Mouse (Mus musculus) CH12.LX (cell line): ENCODE measurements around the gene Cldn7. TPM values are rescaled to one million over a fixed set of nuclear protein-coding genes. Genes with fewer than 3 reads are reported as not detected.

Experiments
- DNase-seq: peaks from one replicate; pipeline ENCODE4 v3.0.0-alpha.2; 2013; ENCODE audit errors: extremely low read depth
- H3K27ac ChIP-seq: 2 replicates; pipeline ENCODE4 v1.5.1; 2012; ENCODE audit warnings: low read depth, mild to moderate bottlenecking, control low read depth, moderate library complexity; ENCODE audit not compliant: insufficient read depth
- H3K27me3 ChIP-seq: replicated peaks from 2 replicates; pipeline ENCODE3; 2012; ENCODE audit warnings: inconsistent platforms
- H3K36me3 ChIP-seq, 2 experiments: replicated peaks in 1 of 2; 2 replicates each; pipeline versions ENCODE3 to v1.6.1; 2012; ENCODE audit warnings: inconsistent platforms in 1 of 2, low read length in 1 of 2, mild to moderate bottlenecking in 1 of 2, mixed read lengths in 1 of 2, moderate library complexity in 1 of 2; ENCODE audit not compliant: control insufficient read depth in 1 of 2, insufficient read depth in 1 of 2
- H3K4me1 ChIP-seq, 2 experiments: 2 replicates each; pipeline ENCODE4 v1.6.1; 2012; ENCODE audit warnings: inconsistent platforms in 1 of 2, moderate library complexity in 1 of 2; ENCODE audit not compliant: insufficient read depth in 2 of 2, control insufficient read depth in 1 of 2
- H3K4me2 ChIP-seq: 2 replicates; pipeline ENCODE4 v1.6.1; 2012; ENCODE audit warnings: low read depth, mild to moderate bottlenecking, control low read depth; ENCODE audit not compliant: poor library complexity, insufficient read depth, severe bottlenecking
- H3K4me3 ChIP-seq, 3 experiments: fragments of 150-350 bp in 1 of 3; sonication (generic) in 1 of 3; replicated peaks in 1 of 3; 2 replicates each; pipeline versions ENCODE3 to v1.5.1; 2011 to 2012; ENCODE audit warnings: low read depth in 2 of 3, low read length in 2 of 3, mild to moderate bottlenecking in 2 of 3, moderate library complexity in 2 of 3, control low read depth in 1 of 3, improper control_type of control experiment in 1 of 3, inconsistent platforms in 1 of 3, mixed read lengths in 1 of 3; ENCODE audit not compliant: poor library complexity in 1 of 3
- H3K79me2 ChIP-seq: replicated peaks from 2 replicates; pipeline ENCODE4 v1.6.1; 2012; ENCODE audit warnings: mild to moderate bottlenecking, moderate library complexity; ENCODE audit not compliant: control insufficient read depth, poor library complexity, insufficient read depth, severe bottlenecking; ENCODE audit errors: extremely low read depth
- H3K9ac ChIP-seq: 2 replicates; pipeline ENCODE4 v1.6.1; 2012; ENCODE audit warnings: low read depth, mild to moderate bottlenecking, control low read depth, moderate library complexity; ENCODE audit not compliant: insufficient read depth
- H3K9me3 ChIP-seq: replicated peaks from 2 replicates; pipeline ENCODE3; 2012; ENCODE audit warnings: low read length, inconsistent platforms, mixed read lengths
- BHLHE40 ChIP-seq: IDR thresholded peaks from 2 replicates; pipeline ENCODE4 v1.6.1; 2011; ENCODE audit warnings: mild to moderate bottlenecking, low read depth, low read length, improper control_type of control experiment
- CHD1 ChIP-seq: IDR thresholded peaks from 2 replicates; pipeline ENCODE4 v1.6.1; 2012; ENCODE audit warnings: low read depth, low read length, improper control_type of control experiment, inconsistent platforms
- CHD2 ChIP-seq: IDR thresholded peaks from 2 replicates; pipeline ENCODE4 v1.6.1; 2011; ENCODE audit warnings: low read length, improper control_type of control experiment
- E2F4 ChIP-seq: IDR thresholded peaks from 2 replicates; pipeline ENCODE4 v1.6.1; 2011; ENCODE audit warnings: low read depth, low read length, improper control_type of control experiment; ENCODE audit not compliant: insufficient replicate concordance
- IRF4 ChIP-seq: IDR thresholded peaks from 2 replicates; pipeline ENCODE4 v1.6.1; 2014; ENCODE audit warnings: low read depth, mild to moderate bottlenecking, inconsistent platforms, low read length, improper control_type of control experiment
- JUND ChIP-seq: conservative IDR thresholded peaks from 2 replicates; pipeline ENCODE4 v1.6.1; 2011; ENCODE audit warnings: low read depth, low read length, improper control_type of control experiment
- MAZ ChIP-seq: IDR thresholded peaks from 2 replicates; pipeline ENCODE4 v1.6.1; 2012; ENCODE audit warnings: low read depth, mild to moderate bottlenecking, inconsistent platforms, low read length, improper control_type of control experiment, moderate library complexity
- MXI1 ChIP-seq: IDR thresholded peaks from 2 replicates; pipeline ENCODE4 v1.6.1; 2011; ENCODE audit warnings: mild to moderate bottlenecking, low read depth, low read length, improper control_type of control experiment
- POLR2A ChIP-seq: IDR thresholded peaks from 2 replicates; pipeline ENCODE4 v1.6.1; 2011; ENCODE audit warnings: low read depth, mild to moderate bottlenecking, improper control_type of control experiment, low read length
- POLR2AphosphoS2 ChIP-seq: IDR thresholded peaks from 2 replicates; pipeline ENCODE4 v1.6.1; 2011; ENCODE audit warnings: low read depth, low read length, improper control_type of control experiment
- SMC3 ChIP-seq: IDR thresholded peaks from 2 replicates; pipeline ENCODE4 v1.6.1; 2011; ENCODE audit warnings: low read depth, low read length, improper control_type of control experiment
- UBTF ChIP-seq: IDR thresholded peaks from 2 replicates; pipeline ENCODE4 v1.6.1; 2012; ENCODE audit warnings: low read depth, mild to moderate bottlenecking, inconsistent platforms, low read length, improper control_type of control experiment, moderate library complexity
- USF2 ChIP-seq: conservative IDR thresholded peaks from 2 replicates; pipeline ENCODE4 v1.6.1; 2011; ENCODE audit warnings: low read depth, low read length, improper control_type of control experiment
- ZKSCAN1 ChIP-seq: IDR thresholded peaks from 2 replicates; pipeline ENCODE4 v1.6.1; 2012; ENCODE audit warnings: low read depth, inconsistent platforms, low read length, improper control_type of control experiment, borderline replicate concordance
- ZMIZ1 ChIP-seq: IDR thresholded peaks from 2 replicates; pipeline ENCODE4 v1.6.1; 2012; ENCODE audit warnings: low read depth, mild to moderate bottlenecking, inconsistent platforms, low read length, improper control_type of control experiment
- ZNF384 ChIP-seq: IDR thresholded peaks from 2 replicates; pipeline ENCODE4 v1.6.1; 2012; ENCODE audit warnings: low read depth, low read length, improper control_type of control experiment, inconsistent platforms
- dilution Hi-C: fragments of 300-500 bp; cut with MboI; formaldehyde crosslinking; loops from 2 replicates; pipeline ENCODE4 v1.14.3; 2020; ENCODE audit warnings: low sequenced_read_pairs; ENCODE audit not compliant: extremely low pct_unique_long_range_greater_than_20kb, extremely low pct_ligation_motif_present
- in situ Hi-C: fragments of 300-500 bp; cut with MboI; formaldehyde crosslinking; loops from 3 replicates; pipeline ENCODE4 v1.14.3; 2019; ENCODE audit warnings: low sequenced_read_pairs, low pct_ligation_motif_present, low pct_unique_long_range_greater_than_20kb, mixed read lengths
- polyA plus RNA-seq: library from polyadenylated mRNA; unstranded; fragments of >175 nt; gene quantifications from 2 replicates; pipeline ENCODE4 v1.2.1, GENCODE M21; 2012; ENCODE audit warnings: low read depth; ENCODE audit not compliant: insufficient read length
- total RNA-seq, 2 experiments: library from RNA; depleted of rRNA; stranded (reverse); fragments of 300-350 nt in 1 of 2; fragments of >200 nt in 1 of 2; gene quantifications; 2 replicates each; pipeline ENCODE4 v1.2.3; 2012 to 2014

Cldn7 gene
- total and polyA plus RNA-seq, 3 experiments = not detected

- Histone ChIP-seq H3K4me1 (peaks cover 21 to 60% of the 10 kb centered on the region in 2 experiments), H3K4me3 (no peak overlapping the region), H3K36me3 (peaks cover 51 to 63% of the 10 kb centered on the region in 2 experiments), H3K9ac (no peak overlapping the region), H3K27me3 (no peaks in the 10 kb centered on the region), H3K9me3 (no peaks in the 10 kb centered on the region), H3K27ac (no peak overlapping the region), H3K4me2 (no peak overlapping the region), H3K79me2 (peaks cover 51% of the 10 kb centered on the region)
- no peak for DNase-seq
- TF ChIP-seq MAZ (no peak), POLR2A (peak; percentile 53), CHD2 (no peak), UBTF (no peak), ZNF384 (no peak)
- dilution Hi-C loops (no loop called here), in situ Hi-C loops (loop anchor here (5.0 kb wide), 1 partner anchor 35 kb away; the partner anchor contains the start of gene Kctd11)
These were observed 47.1 kb upstream of the Cldn7 start for GRCm38 (mm10) chr11:69917379-69917948.

DNA sequence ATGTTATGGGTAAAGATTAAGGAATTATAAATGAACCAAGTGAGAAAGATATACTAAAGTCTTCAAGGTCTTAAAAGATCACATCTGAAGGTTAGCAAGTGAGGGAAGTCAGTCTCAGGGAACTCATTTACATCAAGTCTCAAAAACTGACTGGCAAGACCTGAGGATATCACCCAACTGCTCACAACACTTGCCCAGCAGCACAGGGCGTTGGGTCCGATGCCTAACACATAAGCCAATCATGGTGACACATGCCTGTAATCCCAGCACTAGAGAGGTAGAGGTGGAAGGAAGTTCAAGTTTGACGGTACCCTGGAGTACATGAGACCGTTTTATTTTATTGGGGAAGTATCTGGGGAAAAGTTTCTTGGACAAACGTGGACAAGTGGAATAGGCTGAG lies 46.5 kb upstream of the Cldn7 start:
- Histone ChIP-seq H3K4me1 (peaks cover 19 to 60% of the 10 kb centered on the region in 2 experiments), H3K9me3 (no peaks in the 10 kb centered on the region), H3K4me3 (peak overlapping the region in 1 of 3 experiments; percentile 8), H3K9ac (no peak overlapping the region), H3K27ac (no peak overlapping the region), H3K36me3 (peaks cover 45 to 57% of the 10 kb centered on the region in 2 experiments), H3K4me2 (no peak overlapping the region; the same call in 1 of the 2 replicates), H3K27me3 (no peaks in the 10 kb centered on the region), H3K79me2 (peaks cover 51% of the 10 kb centered on the region)
- no peak for TF ChIP-seq CHD1
- 0 out of 2 replicates have a peak, but pooled peaks have one; percentile 27 for TF ChIP-seq POLR2AphosphoS2
- TF ChIP-seq ZMIZ1 = 0 out of 2 replicates have a peak, but pooled peaks have one; percentile 49
- no peak for TF ChIP-seq MXI1
- TF ChIP-seq IRF4 = no peak
- DNase-seq = no peak
- dilution Hi-C loops = no loop called here
- in situ Hi-C loops = loop anchor here (5.0 kb wide), 1 partner anchor 36 kb away; the partner anchor contains the start of gene Kctd11

DNA sequence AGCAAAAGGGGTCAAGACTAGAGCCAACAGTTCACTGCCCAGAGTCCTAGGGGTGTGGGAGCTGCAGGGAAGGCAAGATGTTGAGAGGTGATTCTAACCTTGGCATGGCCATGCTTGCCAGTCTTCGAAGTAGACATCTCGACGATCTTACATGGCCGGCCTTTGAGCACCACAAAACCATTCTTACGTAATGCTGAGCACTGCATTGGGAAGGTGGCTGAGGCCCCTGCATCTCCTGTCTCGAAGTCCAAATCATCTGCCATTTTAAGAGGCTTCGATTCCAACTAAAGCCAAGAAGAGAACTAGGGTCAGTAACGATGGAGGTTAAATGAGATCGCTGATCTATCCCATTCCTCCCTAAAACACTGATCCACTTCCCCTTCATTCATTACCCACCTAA lies 45.5 kb upstream of the Cldn7 start:
- Histone ChIP-seq H3K4me1 (peaks cover 17 to 62% of the 10 kb centered on the region in 2 experiments), H3K4me2 (peak overlapping the region; percentile 67), H3K9me3 (no peaks in the 10 kb centered on the region), H3K27ac (peak overlapping the region; percentile 17; the same call in 1 of the 2 replicates), H3K36me3 (peaks cover 42 to 54% of the 10 kb centered on the region in 2 experiments), H3K79me2 (peaks cover 51% of the 10 kb centered on the region), H3K9ac (peak overlapping the region; percentile 53), H3K4me3 (peak overlapping the region; percentile 90 to 99 (median 95)), H3K27me3 (no peaks in the 10 kb centered on the region)
- dilution Hi-C loops (no loop called here), in situ Hi-C loops (loop anchor here (5.0 kb wide), 1 partner anchor 37 kb away; the partner anchor contains the start of gene Kctd11)
- TF ChIP-seq SMC3 = no peak
- TF ChIP-seq JUND = no peak
- no peak for TF ChIP-seq E2F4
- TF ChIP-seq ZKSCAN1 = no peak
- no peak for TF ChIP-seq IRF4
- TF ChIP-seq BHLHE40 = no peak
- no peak for TF ChIP-seq USF2
- DNase-seq = no peak
